Comparison of ENCODE assay signal across 27 mouse cellular contexts in genomic region chr1:108527424-108527823, GRCm38 (mm10).
DNase-seq lines count a peak whose midpoint lies in the region; ATAC-seq and TF ChIP-seq lines count a peak whose summit lies in the region.
"Had no signal": no experiment of that assay in that cellular context is flagged by ENCODE, and none has a peak within 500 bp of the region (broad histone marks: within the 10 kb centered on the region; RNA-seq: fewer than 3 reads in every experiment).

No protein-coding gene starts in this region.

- no peaks in the 10 kb centered on the region for H3K4me1 ChIP-seq in forebrain, embryonic 13.5 days
- H3K4me1 ChIP-seq in forebrain, embryonic 11.5 days (replicated peaks; ENCODE audit: control insufficient read depth, insufficient read depth, low read length), result no peaks in the 10 kb centered on the region
- no peaks in the 10 kb centered on the region for H3K4me1 ChIP-seq in forebrain, embryonic 16.5 days (replicated peaks; ENCODE audit: control insufficient read depth, insufficient read depth, low read length)
- H3K4me1 ChIP-seq: embryonic facial prominence, embryonic 12.5 days; embryonic facial prominence, embryonic 15.5 days; heart, embryonic 10.5 days; heart, embryonic 13.5 days; hindbrain, embryonic 12.5 days; hindbrain, embryonic 15.5 days had no signal

- intact Hi-C loops in heart, postnatal 10 days (cut with DNase I), result no loop called here

- no peak overlapping the region for H3K4me3 ChIP-seq in forebrain, embryonic 13.5 days
- H3K4me3 ChIP-seq in forebrain, embryonic 11.5 days (ENCODE audit: low read depth, low read length), result no peak overlapping the region
- no peak overlapping the region for H3K4me3 ChIP-seq in layer of hippocampus, adult 2 months
- H3K4me3 ChIP-seq in forebrain, embryonic 16.5 days (replicated peaks; ENCODE audit: low read length), result no peak overlapping the region
- H3K4me3 ChIP-seq: embryonic facial prominence, embryonic 12.5 days; embryonic facial prominence, embryonic 15.5 days; heart, adult 2 months; heart, embryonic 10.5 days; heart, embryonic 13.5 days; hindbrain, embryonic 12.5 days; hindbrain, embryonic 15.5 days had no signal

- H3K36me3 ChIP-seq in forebrain, embryonic 13.5 days (ENCODE audit: poor library complexity, severe bottlenecking), result no peaks in the 10 kb centered on the region
- no peaks in the 10 kb centered on the region for H3K36me3 ChIP-seq in forebrain, embryonic 11.5 days (ENCODE audit: control insufficient read depth, insufficient read depth, low read length)
- no peaks in the 10 kb centered on the region for H3K36me3 ChIP-seq in forebrain, embryonic 16.5 days (ENCODE audit: control insufficient read depth, insufficient read depth)
- H3K36me3 ChIP-seq: embryonic facial prominence, embryonic 12.5 days; embryonic facial prominence, embryonic 15.5 days; G1E; heart, embryonic 10.5 days; heart, embryonic 13.5 days; hindbrain, embryonic 12.5 days; hindbrain, embryonic 15.5 days had no signal

- TF ChIP-seq CTCF in layer of hippocampus, adult 2 months (conservative IDR thresholded peaks at IDR 0.05), result no peak

- H3K27me3 ChIP-seq in forebrain, embryonic 13.5 days, result no peaks in the 10 kb centered on the region
- no peaks in the 10 kb centered on the region for H3K27me3 ChIP-seq in forebrain, embryonic 11.5 days (ENCODE audit: control insufficient read depth, insufficient read depth, low read length)
- H3K27me3 ChIP-seq in forebrain, embryonic 16.5 days (replicated peaks; ENCODE audit: control insufficient read depth, insufficient read depth, low read length), result no peaks in the 10 kb centered on the region
- H3K27me3 ChIP-seq: CH12.LX; embryonic facial prominence, embryonic 12.5 days; embryonic facial prominence, embryonic 15.5 days; heart, embryonic 13.5 days; hindbrain, embryonic 12.5 days; hindbrain, embryonic 15.5 days; Patski had no signal

- no peak overlapping the region for H3K9ac ChIP-seq in forebrain, embryonic 13.5 days
- no peak overlapping the region for H3K9ac ChIP-seq in forebrain, embryonic 11.5 days (ENCODE audit: low read length)
- H3K9ac ChIP-seq in forebrain, embryonic 16.5 days (replicated peaks; ENCODE audit: low read depth, low read length), result no peak overlapping the region
- H3K9ac ChIP-seq: embryonic facial prominence, embryonic 12.5 days; embryonic facial prominence, embryonic 15.5 days; heart, embryonic 13.5 days; hindbrain, embryonic 12.5 days; hindbrain, embryonic 15.5 days had no signal

- no peaks in the 10 kb centered on the region for H3K9me3 ChIP-seq in forebrain, embryonic 13.5 days (replicated peaks)
- no peaks in the 10 kb centered on the region for H3K9me3 ChIP-seq in forebrain, embryonic 11.5 days (ENCODE audit: control insufficient read depth, low read length)
- no peaks in the 10 kb centered on the region for H3K9me3 ChIP-seq in forebrain, embryonic 16.5 days (ENCODE audit: control insufficient read depth, low read length)
- H3K9me3 ChIP-seq: embryonic facial prominence, embryonic 12.5 days; embryonic facial prominence, embryonic 15.5 days; G1E; heart, embryonic 10.5 days; heart, embryonic 13.5 days; hindbrain, embryonic 12.5 days; hindbrain, embryonic 15.5 days had no signal

- no peak for DNase-seq in forebrain, embryonic 11.5 days (ENCODE audit: low spot score)
- peak; percentile 4 to 9 for DNase-seq in layer of hippocampus, adult 2 months (ENCODE audit: low spot score in 2 of 2)
- DNase-seq in layer of hippocampus, postnatal 25 days (ENCODE audit: extremely low spot score in 1 of 2, low spot score in 1 of 2), result no peak
- peak; percentile 9 for DNase-seq in brain, adult 2 months (ENCODE audit: low read depth, low spot score)
- no peak for DNase-seq in heart, postnatal 10 days
- DNase-seq: adrenal gland, postnatal 10 days; adrenal gland, postnatal 36 days; B cell, adult 2 months; cerebellum, adult 11-12 months; cerebellum, adult 8-10 months; cerebellum, postnatal 36 days; embryo, embryonic 11 days; gastrocnemius, postnatal 10 days; gastrocnemius, postnatal 36 days; heart, adult 2 months; kidney, adult 11 months had no signal

- 45% methylated on average over 2 of the region's 2 CpGs for WGBS in forebrain, embryonic 13.5 days
- WGBS in forebrain, embryonic 11.5 days, result 75% methylated on average over 2 of the region's 2 CpGs
- 30% methylated on average over 2 of the region's 2 CpGs for WGBS in forebrain, embryonic 16.5 days

- peak; percentile 58; the same call in 1 of the 2 replicates for ATAC-seq in forebrain, embryonic 13.5 days
- no peak for ATAC-seq in forebrain, embryonic 11.5 days (replicated peaks; ENCODE audit: low FRiP score)
- ATAC-seq in forebrain, embryonic 16.5 days, result peak; percentile 80
- ATAC-seq: Patski had no signal

- H3K27ac ChIP-seq in forebrain, embryonic 13.5 days, result no peak overlapping the region
- H3K27ac ChIP-seq in forebrain, embryonic 11.5 days (ENCODE audit: low read depth, low read length), result no peak overlapping the region
- no peak overlapping the region for H3K27ac ChIP-seq in layer of hippocampus, adult 2 months
- H3K27ac ChIP-seq in forebrain, embryonic 16.5 days (ENCODE audit: low read length), result no peak overlapping the region
- H3K27ac ChIP-seq: embryonic facial prominence, embryonic 12.5 days; embryonic facial prominence, embryonic 15.5 days; heart, adult 2 months; heart, embryonic 10.5 days; heart, embryonic 13.5 days; hindbrain, embryonic 12.5 days; hindbrain, embryonic 15.5 days had no signal

- no peak overlapping the region for H3K4me2 ChIP-seq in forebrain, embryonic 13.5 days
- H3K4me2 ChIP-seq in forebrain, embryonic 11.5 days (ENCODE audit: low read depth, low read length, severe bottlenecking), result no peak overlapping the region
- H3K4me2 ChIP-seq in forebrain, embryonic 16.5 days (ENCODE audit: low read length), result no peak overlapping the region
- H3K4me2 ChIP-seq: embryonic facial prominence, embryonic 12.5 days; embryonic facial prominence, embryonic 15.5 days; heart, embryonic 13.5 days; hindbrain, embryonic 12.5 days; hindbrain, embryonic 15.5 days had no signal

Comparison
In these comparisons a context has a peak if more than half of its experiments do, and no peak if none do; other contexts are left out.
1. DNase-seq: peak in layer of hippocampus, adult 2 months (2 of 2) and brain, adult 2 months (single experiment); none in forebrain, embryonic 11.5 days (single experiment), layer of hippocampus, postnatal 25 days (0 of 2) and heart, postnatal 10 days (0 of 2).